Mouse (Mus musculus): ENCODE results near the gene Tmem56.

DNA sequence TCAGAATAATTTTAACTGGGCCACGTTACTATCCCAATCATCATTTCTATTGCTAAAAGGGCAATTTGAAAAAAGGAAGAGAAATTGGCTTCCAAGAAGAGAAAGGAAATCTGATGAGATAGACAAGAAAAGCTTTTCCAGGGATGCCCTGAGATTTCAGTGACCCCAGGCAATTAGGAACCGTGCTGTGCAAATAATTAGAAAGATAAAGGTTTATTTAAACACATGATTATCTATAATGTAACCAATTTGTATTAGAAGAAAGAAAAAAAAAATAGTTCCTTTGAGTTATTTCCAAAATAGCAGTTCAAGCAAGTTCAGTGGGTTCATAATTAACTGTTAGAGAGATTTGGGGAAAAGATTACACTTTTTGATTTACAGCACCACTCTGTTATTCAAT lies 110.2 kb downstream of the Tmem56 start:
- TF ChIP-seq HCFC1 (IDR thresholded peaks at IDR 0.05; ENCODE audit: borderline replicate concordance, insufficient read depth, low read length): no peak
- TF ChIP-seq CHD2 (IDR thresholded peaks at IDR 0.05; ENCODE audit: low read depth, low read length): no peak
- TF ChIP-seq ZNF384 (IDR thresholded peaks at IDR 0.05; ENCODE audit: low read depth, low read length): no peak
- TF ChIP-seq ZC3H11A (IDR thresholded peaks at IDR 0.05; ENCODE audit: borderline replicate concordance, low read depth, low read length): no peak
- no peak for TF ChIP-seq MAFK (IDR thresholded peaks at IDR 0.05; ENCODE audit: insufficient read depth, low read depth, low read length)

Data from ES-E14 (cell line).